10 mouse cellular contexts compared by ENCODE assay signal in genomic region chr3:121429469-121429868, GRCm38 (mm10). TPM values are rescaled to one million over a fixed set of nuclear protein-coding genes. Genes with fewer than 3 reads are reported as not detected.
DNase-seq lines count a peak whose midpoint lies in the region; ATAC-seq lines count a peak whose summit lies in the region.
"Had no signal": no experiment of that assay in that cellular context is flagged by ENCODE, and none has a peak within 500 bp of the region (broad histone marks: within the 10 kb centered on the region; RNA-seq: fewer than 3 reads in every experiment).

No protein-coding gene starts in this region.

- H3K9ac ChIP-seq in neural tube, embryonic 11.5 days (ENCODE audit: low read length): no peak overlapping the region
- H3K9ac ChIP-seq: liver, embryonic 13.5 days had no signal

- peaks cover 29% of the 10 kb centered on the region for H3K4me1 ChIP-seq in neural tube, embryonic 11.5 days (ENCODE audit: control insufficient read depth, insufficient read depth, low read length)
- H3K4me1 ChIP-seq in hindbrain, embryonic 10.5 days (replicated peaks): peaks cover 75% of the 10 kb centered on the region
- peaks cover 79% of the 10 kb centered on the region for H3K4me1 ChIP-seq in midbrain, embryonic 10.5 days

- peak overlapping the region; percentile 54 for H3K4me2 ChIP-seq in neural tube, embryonic 11.5 days (ENCODE audit: low read depth)

- peak overlapping the region; percentile 88; the same call in 1 of the 2 replicates for H3K4me3 ChIP-seq in neural tube, embryonic 11.5 days (ENCODE audit: low read depth, low read length)
- peak overlapping the region; percentile 90 for H3K4me3 ChIP-seq in hindbrain, embryonic 10.5 days
- H3K4me3 ChIP-seq in midbrain, embryonic 10.5 days: peak overlapping the region; percentile 92

- no peak overlapping the region for H3K27ac ChIP-seq in neural tube, embryonic 11.5 days (ENCODE audit: low read depth, low read length)
- H3K27ac ChIP-seq in hindbrain, embryonic 10.5 days: peak overlapping the region; percentile 24
- peak overlapping the region; percentile 73 for H3K27ac ChIP-seq in midbrain, embryonic 10.5 days (replicated peaks)

- 31% methylated on average over 3 of the region's 3 CpGs for WGBS in neural tube, embryonic 11.5 days
- WGBS in hindbrain, embryonic 10.5 days: 32% methylated on average over 3 of the region's 3 CpGs
- 45% methylated on average over 3 of the region's 3 CpGs for WGBS in midbrain, embryonic 10.5 days

- no peak for ATAC-seq in neural tube, embryonic 11.5 days (ENCODE audit: insufficient read depth, low FRiP score, low TSS enrichment)

- H3K27me3 ChIP-seq in neural tube, embryonic 11.5 days (ENCODE audit: control insufficient read depth, insufficient read depth, low read length): no peaks in the 10 kb centered on the region
- peaks cover 9% of the 10 kb centered on the region for H3K27me3 ChIP-seq in hindbrain, embryonic 10.5 days (ENCODE audit: insufficient read depth, poor library complexity, severe bottlenecking)
- H3K27me3 ChIP-seq in midbrain, embryonic 10.5 days (ENCODE audit: low read depth, poor library complexity, severe bottlenecking): peaks cover 9% of the 10 kb centered on the region

- H3K9me3 ChIP-seq in neural tube, embryonic 11.5 days (ENCODE audit: control insufficient read depth, low read length): no peaks in the 10 kb centered on the region
- H3K9me3 ChIP-seq in hindbrain, embryonic 10.5 days: no peaks in the 10 kb centered on the region
- no peaks in the 10 kb centered on the region for H3K9me3 ChIP-seq in midbrain, embryonic 10.5 days (replicated peaks)
- H3K9me3 ChIP-seq: liver, embryonic 13.5 days had no signal

- H3K36me3 ChIP-seq in neural tube, embryonic 11.5 days (ENCODE audit: control insufficient read depth, insufficient read depth, low read length): no peaks in the 10 kb centered on the region
- peaks cover 42% of the 10 kb centered on the region for H3K36me3 ChIP-seq in hindbrain, embryonic 10.5 days
- H3K36me3 ChIP-seq in midbrain, embryonic 10.5 days: peaks cover 34% of the 10 kb centered on the region
- H3K36me3 ChIP-seq: liver, embryonic 13.5 days had no signal

- DNase-seq in neural tube, embryonic 11.5 days (ENCODE audit: low spot score): no peak
- DNase-seq in neural tube, embryonic 10.5 days (ENCODE audit: extremely low spot score, low spot score): no peak
- DNase-seq in hindbrain, embryonic 10.5 days (ENCODE audit: low spot score): no peak
- no peak for DNase-seq in midbrain, embryonic 10.5 days (ENCODE audit: low spot score)
- DNase-seq in cerebellum, postnatal 36 days: no peak
- no peak for DNase-seq in cerebellum, adult 8-10 months
- DNase-seq in testis, postnatal 14 days (ENCODE audit: low spot score): no peak
- DNase-seq: cerebellum, adult 2 months; liver, embryonic 13.5 days; thymus, adult 18-20 months had no signal

RNA-seq across cellular contexts. Expression of gene Cnn3, which starts 3.2 kb away (rescaled TPM):
- polyA plus RNA-seq in neural tube, embryonic 11.5 days (2014; fragmentation: Nextera tagmentation; extraction: Ambion mirVana): 1,106 and 1,111 TPM in 2 replicates
- 918 and 954 TPM in 2 replicates for polyA plus RNA-seq in hindbrain, embryonic 10.5 days (2016; fragmentation: Nextera tagmentation; extraction: Ambion mirVana)
- 947 and 1,037 TPM in 2 replicates for polyA plus RNA-seq in midbrain, embryonic 10.5 days (2016; fragmentation: Nextera tagmentation; extraction: Ambion mirVana)
